Mouse (Mus musculus) embryo, embryonic 11 days (tissue): ENCODE results near the gene Cgnl1.
"Not testable (repeated sequence)": the region's sequence is repeated elsewhere in the genome, so short reads cannot be mapped to it uniquely, and the experiment has no call there.

Experiments used
- DNase-seq: peaks from one replicate; pipeline ENCODE4 v3.0.0-alpha.2; 2015

The Cgnl1 gene

GRCm38 (mm10) chr9:71666432-71666831, 105.0 kb downstream of the Cgnl1 start:
- DNase-seq = peak; percentile 46

DNA sequence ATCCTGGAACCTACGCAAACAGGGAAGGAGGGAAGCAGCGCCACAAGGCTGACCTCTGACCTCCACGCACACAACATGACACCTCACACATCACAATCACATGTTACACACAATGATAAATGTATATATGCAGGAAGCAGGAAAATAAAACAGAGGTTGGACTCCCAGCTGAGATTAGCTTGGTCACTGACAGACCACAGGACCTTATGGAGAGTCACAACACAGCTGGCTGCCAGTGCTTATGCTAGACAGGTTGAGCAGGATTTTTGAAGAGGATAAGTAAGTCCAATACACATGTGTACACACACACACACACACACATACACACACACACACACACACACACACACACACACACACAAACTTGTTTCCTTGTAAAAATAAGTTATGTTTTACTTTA, 105.9 kb downstream of the Cgnl1 start:
- DNase-seq = no peak

DNA sequence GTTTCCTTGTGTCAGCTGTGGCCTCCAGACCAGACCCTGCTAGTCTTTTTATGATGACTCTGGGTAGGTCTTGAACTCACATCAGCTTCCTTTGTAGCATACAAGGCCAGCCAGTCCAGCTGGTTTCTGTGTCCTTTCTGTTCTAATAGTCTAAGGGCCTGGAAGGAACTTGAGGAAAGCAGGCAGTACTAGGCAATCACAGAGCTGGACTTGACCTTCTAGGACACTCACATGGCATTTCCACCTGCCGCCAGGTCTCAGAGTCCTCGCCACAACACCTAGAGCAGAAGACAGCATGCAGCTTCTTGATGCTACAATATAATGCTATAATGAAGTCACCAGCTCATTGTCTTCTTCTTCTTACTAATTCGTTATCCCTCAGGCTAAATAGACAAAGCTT, 106.5 kb downstream of the Cgnl1 start:
- DNase-seq = no peak

DNA sequence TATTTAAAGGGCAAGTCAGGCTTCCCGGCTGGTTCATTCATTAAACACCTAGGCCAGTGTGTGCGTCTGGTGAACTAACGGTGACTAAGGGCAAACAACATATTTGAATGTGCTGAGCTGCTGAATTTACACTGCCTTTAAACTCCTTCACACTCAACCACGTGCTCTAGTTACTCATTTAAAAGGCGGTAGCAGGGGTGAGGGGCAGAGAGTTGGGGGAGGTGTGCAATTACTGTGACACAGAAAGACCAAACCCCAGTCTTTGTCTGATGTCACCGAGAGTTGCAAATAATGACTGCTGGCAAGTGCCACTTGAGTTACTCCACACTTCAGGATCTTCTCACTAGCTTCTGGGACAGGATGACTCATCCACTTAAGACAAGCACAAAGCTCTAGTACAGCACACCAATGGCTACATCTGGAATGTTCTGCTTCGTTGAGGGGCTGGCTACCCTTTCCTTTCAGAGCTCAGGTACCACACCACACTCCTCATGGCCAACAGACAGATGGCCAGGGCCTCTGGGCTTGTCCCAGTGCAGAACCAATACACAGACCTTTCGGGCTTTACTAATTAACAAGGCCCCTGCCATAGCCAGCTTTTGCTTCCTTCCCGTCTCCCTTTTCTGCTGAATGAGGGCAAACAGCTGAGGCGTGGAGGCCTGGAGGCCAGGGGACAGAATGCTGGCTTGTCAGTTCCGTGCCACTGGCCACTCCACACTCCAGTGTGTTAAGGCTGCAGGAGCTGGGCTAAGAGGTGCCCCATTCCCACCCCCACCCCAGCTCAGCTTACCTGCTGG, 107.8 kb downstream of the Cgnl1 start:
- no peak for DNase-seq

GRCm38 (mm10) chr9:71660540-71660939, 110.9 kb downstream of the Cgnl1 start:
- peak; percentile 75 for DNase-seq

- DNase-seq = no peak
These were observed 111.7 kb downstream of the Cgnl1 start for GRCm38 (mm10) chr9:71659681-71660080.

- no peak for DNase-seq
These were observed 114.2 kb downstream of the Cgnl1 start for GRCm38 (mm10) chr9:71657199-71657598.

DNA sequence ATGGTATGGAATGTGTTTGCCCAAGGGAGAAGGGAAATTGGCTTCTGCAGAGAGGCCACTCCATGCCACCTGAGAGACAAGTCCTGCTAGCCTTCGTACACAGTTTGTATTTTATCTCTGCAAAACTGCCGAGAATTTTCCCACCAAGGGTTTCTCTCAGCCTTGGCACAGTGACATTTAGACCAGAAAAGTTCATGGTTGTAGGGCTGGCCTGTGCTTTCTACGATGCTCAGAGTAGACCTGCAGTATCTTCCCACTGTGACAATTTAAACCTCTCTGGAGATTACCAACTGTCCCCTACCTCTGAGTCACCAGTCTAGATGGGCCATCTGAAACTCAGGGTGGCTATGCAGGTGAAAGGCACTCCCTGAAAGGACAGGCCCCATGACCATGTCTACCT, 116.5 kb downstream of the Cgnl1 start:
- DNase-seq = no peak

DNA sequence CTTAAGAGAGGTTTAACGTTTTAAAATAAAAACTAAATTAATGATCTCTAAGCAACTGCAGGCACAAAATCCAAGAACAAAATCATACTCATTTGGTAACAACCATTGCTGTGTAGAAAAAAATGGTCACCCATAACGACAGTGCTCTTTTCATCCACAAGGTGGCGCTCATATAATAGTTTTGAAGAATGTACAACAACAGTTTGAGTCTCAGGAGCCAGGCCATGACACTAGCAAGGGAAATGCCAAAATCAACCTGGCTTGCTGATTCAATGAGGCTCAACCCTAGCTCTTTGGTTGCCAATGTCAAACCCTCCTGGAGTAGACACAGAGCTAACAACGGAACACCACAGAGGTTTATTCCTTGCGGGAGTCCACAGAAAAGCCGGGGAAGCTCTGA, 125.3 kb downstream of the Cgnl1 start:
- DNase-seq = peak; percentile 87

DNA sequence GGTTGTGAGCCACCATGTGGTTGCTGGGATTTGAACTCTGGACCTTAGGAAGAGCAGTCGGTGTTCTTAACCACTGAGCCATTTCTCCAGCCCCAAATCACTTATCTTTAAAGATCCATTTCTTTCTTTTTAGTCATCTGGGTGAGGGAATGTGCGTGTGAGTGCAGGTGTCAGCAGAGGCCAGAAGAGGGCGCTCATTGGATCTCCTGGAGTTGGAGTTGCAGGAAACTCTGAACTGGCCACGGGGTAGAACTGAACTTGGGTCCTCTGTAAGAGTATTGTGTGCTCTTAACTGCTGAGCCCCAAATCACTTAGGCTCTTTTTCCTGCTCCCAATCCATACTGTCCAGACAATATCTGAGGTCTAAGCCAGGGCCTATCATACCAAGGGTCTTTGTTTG, 127.8 kb downstream of the Cgnl1 start:
- DNase-seq = no peak

DNA sequence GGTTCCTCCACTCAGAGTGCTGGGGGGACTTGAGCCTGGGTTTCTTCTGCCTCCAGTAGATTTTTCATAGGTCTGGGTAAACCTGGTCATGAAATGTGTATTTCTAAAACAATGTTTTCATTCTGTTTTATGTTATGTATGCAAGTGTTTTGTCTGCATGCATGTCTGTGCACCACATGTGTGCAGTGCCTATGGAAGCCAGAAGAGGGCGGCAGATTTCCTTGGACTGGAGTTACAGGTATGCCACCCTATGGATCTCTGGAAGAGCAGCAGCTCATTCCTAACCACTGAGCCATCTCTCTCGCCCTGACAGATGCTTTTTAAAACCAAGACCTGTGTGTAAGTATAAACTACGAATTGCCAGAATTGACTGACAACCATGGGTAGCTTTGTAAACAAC, 129.1 kb downstream of the Cgnl1 start:
- no peak for DNase-seq

GRCm38 (mm10) chr9:71640361-71640927, 131.0 kb downstream of the Cgnl1 start:
- no peak for DNase-seq

- DNase-seq = no peak
These were observed 133.2 kb downstream of the Cgnl1 start for GRCm38 (mm10) chr9:71638198-71638597.

DNA sequence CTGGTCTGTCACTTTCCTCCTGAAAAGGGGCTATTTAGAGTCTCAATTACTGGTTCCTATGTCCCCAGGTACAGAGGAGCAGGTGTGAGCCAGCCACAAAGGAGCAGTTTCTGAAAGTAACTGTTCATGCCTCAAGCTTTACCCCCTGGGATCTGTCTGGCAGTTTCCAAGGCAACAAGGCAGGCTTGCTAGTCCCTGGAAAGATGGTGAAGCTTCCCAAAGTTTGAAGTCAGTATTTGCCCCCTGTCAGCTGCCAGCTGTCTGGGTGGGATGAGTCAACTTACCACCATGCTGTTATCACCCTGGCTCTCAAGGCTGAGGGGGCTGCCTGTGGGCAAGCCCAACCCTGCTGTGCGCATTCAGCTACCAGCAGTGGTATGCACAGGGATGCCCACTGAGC, 134.5 kb downstream of the Cgnl1 start:
- no peak for DNase-seq

GRCm38 (mm10) chr9:71635627-71636026, 135.8 kb downstream of the Cgnl1 start:
- no peak for DNase-seq

DNA sequence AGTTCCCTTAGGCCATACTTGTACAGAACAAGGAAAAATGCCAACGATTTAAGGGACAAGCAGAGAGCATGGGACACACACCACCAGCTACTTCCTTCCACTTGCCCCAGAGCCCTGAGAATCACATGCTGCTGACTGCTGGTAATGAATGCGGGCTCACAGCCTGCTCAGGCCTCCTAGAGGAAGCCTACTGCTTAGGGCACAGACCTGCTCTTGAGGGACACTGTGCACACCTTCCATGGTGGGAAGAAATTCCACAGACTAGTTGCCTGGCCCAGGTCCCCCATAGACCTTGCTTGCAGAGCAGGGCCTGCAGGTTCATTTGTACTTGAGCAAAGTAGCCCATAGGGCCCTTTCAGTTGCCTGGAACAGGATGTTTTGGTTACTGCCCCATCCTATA, 136.5 kb downstream of the Cgnl1 start:
- DNase-seq = no peak

DNA sequence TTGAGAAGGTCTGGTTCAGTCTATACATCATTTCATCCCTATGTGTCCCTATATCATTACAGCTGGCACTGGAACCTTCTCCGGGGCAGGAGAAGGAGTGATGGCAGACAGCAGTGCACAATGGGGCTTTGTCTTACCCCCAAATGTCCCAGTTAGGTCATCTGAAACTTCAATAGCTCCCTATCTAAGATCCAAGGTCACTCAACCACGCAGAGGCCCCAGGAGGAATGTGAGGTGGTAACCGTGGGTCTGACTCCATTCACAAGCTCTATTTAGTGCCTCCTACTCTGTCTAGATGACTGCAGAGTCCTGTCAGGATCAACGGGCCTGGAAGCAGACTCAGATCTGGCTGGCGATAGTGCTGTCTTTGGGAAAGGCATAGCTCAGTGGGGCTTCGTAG, 142.5 kb downstream of the Cgnl1 start:
- no peak for DNase-seq

DNA sequence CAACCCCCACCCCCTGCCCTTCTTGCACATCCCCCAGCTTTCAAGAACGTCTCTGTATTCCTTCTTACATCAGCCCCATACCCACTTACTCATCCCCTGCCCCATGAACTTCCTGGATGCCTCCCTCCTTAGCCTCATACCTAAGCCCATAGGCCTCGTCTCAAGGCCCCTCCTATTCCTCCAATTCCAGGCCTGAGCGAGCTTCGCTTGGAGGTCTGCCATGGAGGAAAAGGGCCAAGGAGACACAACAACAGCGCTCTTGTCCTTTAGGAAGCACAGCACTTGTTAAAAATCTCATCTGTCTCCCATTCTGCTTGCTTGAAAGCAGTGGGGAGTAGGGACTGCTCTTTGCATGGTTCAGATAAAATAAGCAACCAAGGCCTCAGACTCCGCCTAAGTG, 143.1 kb downstream of the Cgnl1 start:
- no peak for DNase-seq

DNA sequence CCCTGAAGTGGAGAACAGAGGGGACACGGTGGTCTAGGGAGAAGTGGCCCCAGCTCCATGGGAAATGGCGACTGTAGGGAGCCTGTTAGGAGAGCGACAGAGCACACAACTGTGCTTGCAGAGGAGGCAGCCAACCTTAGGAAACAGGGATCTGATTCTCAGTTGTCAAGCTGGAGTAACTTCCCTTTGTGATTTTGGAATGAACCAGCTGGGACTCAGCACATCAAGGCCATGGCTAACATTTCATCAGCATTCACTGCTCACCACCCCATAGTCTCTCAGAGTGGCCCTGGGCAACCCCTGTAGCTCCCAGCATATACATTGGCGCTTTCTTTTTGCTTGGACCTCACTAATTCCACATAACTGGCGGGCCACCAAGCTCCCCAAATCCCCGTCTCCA, 145.4 kb downstream of the Cgnl1 start:
- no peak for DNase-seq

GRCm38 (mm10) chr9:71624793-71625495, 146.5 kb downstream of the Cgnl1 start:
- DNase-seq = peak; percentile 75

- peak; percentile 76 for DNase-seq
These were observed 147.4 kb downstream of the Cgnl1 start for GRCm38 (mm10) chr9:71623871-71624569.

GRCm38 (mm10) chr9:71622593-71622992, 148.8 kb downstream of the Cgnl1 start:
- DNase-seq = no peak

DNA sequence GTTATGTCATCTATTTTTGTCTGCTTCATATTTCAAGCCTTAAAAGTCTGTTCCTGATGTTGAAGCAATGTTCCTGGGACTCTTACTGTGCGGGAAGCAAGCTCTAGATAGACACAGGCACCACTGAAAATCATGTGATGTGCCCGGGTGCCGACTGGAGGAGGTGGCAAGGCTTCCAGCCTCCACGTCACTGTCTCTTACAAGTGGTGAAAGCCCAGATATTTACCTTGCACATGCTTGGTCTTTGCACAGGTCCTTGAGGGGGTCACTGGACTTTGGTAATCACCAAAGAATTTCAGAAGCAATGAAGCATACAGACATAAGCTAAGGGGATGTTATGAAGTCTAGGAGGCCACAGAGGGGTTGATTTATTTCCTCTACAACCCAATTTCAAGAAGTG, 149.4 kb downstream of the Cgnl1 start:
- no peak for DNase-seq

GRCm38 (mm10) chr9:71620116-71620515, 151.3 kb downstream of the Cgnl1 start:
- not testable (repeated sequence) for DNase-seq
